Mouse (Mus musculus) megakaryocyte, embryonic 14.5 days (primary cell): ENCODE measurements around the gene Sergef. TPM values are rescaled to one million over a fixed set of nuclear protein-coding genes. Genes with fewer than 3 reads are reported as not detected.

Experiments
- H3K27me3 ChIP-seq: replicated peaks from 2 replicates; pipeline ENCODE3; 2012; ENCODE audit warnings: inconsistent platforms
- H3K36me3 ChIP-seq: replicated peaks from 2 replicates; pipeline ENCODE3; 2012; ENCODE audit warnings: low read length, inconsistent platforms, mixed read lengths
- H3K4me1 ChIP-seq: 2 replicates; pipeline ENCODE4 v1.6.1; 2012; ENCODE audit warnings: inconsistent platforms
- H3K4me3 ChIP-seq: replicated peaks from 2 replicates; pipeline ENCODE3; 2012; ENCODE audit warnings: moderate library complexity, mild to moderate bottlenecking, inconsistent platforms
- H3K9me3 ChIP-seq: 2 replicates; pipeline ENCODE4 v1.6.1; 2012; ENCODE audit warnings: inconsistent platforms
- FLI1 ChIP-seq: IDR thresholded peaks from 2 replicates; pipeline ENCODE4 v1.6.1; 2012; ENCODE audit warnings: low read length, inconsistent platforms, mixed read lengths
- GATA1 ChIP-seq: IDR thresholded peaks from 3 replicates; pipeline ENCODE4 v1.6.1; 2012; ENCODE audit warnings: mixed read lengths, low read length, inconsistent platforms, borderline replicate concordance
- polyA plus RNA-seq: library from polyadenylated mRNA; stranded (reverse); fragments of >175 nt; gene quantifications from 2 replicates; pipeline ENCODE4 v1.2.3, GENCODE M21; 2012; ENCODE audit warnings: low replicate concordance; ENCODE audit not compliant: insufficient read depth

Gene Sergef
- polyA plus RNA-seq, 1 experiment: 2.4 TPM

GRCm38 (mm10) chr7:46469542-46469941, 170.1 kb downstream of the Sergef start:
- Histone ChIP-seq H3K4me1 (peaks cover 40% of the 10 kb centered on the region), H3K9me3 (no peaks in the 10 kb centered on the region), H3K4me3 (no peak overlapping the region), H3K36me3 (no peaks in the 10 kb centered on the region), H3K27me3 (peaks cover 26% of the 10 kb centered on the region)
- TF ChIP-seq FLI1 (no peak), GATA1 (no peak)

DNA sequence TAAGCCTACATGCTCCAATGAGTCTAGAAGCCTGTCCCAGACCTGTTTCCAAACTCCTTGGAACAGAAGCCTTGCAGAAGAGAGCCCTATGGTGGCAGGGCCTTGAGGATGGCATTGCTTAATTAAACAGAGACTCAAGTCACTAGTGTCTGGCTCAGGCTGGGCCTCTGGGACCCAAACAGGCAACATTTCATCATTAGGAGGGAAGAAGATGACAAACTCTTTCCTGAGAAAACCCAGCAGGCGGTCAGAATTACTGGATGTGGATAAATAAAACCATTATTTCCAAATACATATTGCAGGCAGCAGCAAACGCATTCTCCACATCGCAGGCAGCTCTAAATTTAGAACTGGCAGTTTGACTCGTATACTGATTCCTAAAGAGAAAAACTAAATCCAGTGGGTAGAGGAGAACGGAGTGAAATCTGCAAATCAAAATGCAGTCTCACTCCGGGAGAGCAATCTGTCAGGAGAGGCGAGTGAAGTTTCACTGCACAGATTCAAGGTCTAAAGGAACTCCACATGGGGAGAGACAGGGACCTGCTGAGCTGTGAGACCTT, 173.1 kb downstream of the Sergef start:
- Histone ChIP-seq H3K27me3 (peaks cover 33% of the 10 kb centered on the region), H3K9me3 (no peaks in the 10 kb centered on the region), H3K4me1 (peaks cover 50% of the 10 kb centered on the region), H3K4me3 (no peak overlapping the region), H3K36me3 (no peaks in the 10 kb centered on the region)
- no peak for TF ChIP-seq GATA1
- no peak for TF ChIP-seq FLI1

DNA sequence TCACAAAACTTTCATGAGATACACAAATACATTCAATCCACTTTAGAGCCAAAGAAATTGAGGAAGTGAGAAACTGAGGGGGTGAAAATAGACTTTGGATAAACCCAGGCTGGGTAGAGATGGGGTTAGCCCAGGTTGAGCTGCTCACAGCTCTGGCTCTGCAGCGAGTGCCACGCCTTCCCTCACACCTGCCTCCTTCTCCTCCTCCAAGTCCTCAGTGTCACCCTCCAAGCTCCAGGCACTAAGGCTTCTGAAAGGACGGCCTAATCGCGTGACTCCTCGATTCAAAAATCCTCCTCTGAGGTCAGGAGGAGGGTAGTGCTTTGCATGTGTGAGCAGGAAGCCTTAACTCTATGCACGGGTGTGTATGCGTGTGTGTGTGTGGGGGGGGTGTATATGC, 176.5 kb downstream of the Sergef start:
- no peaks in the 10 kb centered on the region for H3K36me3 ChIP-seq
- TF ChIP-seq GATA1 (no peak), FLI1 (no peak)
- H3K9me3 ChIP-seq: peaks cover 14% of the 10 kb centered on the region

DNA sequence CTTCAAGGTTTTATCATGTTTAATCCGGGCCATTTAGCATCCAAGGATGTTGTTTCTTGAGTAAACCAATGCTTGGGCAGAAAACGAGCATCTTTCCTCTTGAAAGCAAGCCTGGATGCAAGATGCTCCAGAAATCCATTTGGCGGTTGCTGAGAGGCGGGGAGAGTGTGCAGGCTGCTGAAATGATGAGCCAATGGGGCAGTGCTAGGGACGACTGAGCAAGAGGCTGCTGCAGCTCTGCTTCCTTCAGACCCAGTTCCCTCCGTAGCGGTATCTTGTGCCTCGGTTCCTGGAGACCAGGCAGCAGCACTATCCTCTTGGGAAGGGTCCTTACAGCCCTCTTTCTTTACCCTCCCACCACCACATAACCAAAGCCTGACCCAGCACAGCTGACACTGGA, 177.3 kb downstream of the Sergef start:
- peaks cover 15% of the 10 kb centered on the region for H3K9me3 ChIP-seq
- H3K36me3 ChIP-seq: no peaks in the 10 kb centered on the region
- H3K27me3 ChIP-seq: peaks cover 51% of the 10 kb centered on the region
- H3K4me1 ChIP-seq: peaks cover 46% of the 10 kb centered on the region
- TF ChIP-seq GATA1: no peak
- TF ChIP-seq FLI1: no peak
- H3K4me3 ChIP-seq: no peak overlapping the region

More for the DNA sequence above, 176.5 kb downstream of the Sergef start:
- no peak overlapping the region for H3K4me3 ChIP-seq
- peaks cover 49% of the 10 kb centered on the region for H3K27me3 ChIP-seq
- peaks cover 46% of the 10 kb centered on the region for H3K4me1 ChIP-seq

DNA sequence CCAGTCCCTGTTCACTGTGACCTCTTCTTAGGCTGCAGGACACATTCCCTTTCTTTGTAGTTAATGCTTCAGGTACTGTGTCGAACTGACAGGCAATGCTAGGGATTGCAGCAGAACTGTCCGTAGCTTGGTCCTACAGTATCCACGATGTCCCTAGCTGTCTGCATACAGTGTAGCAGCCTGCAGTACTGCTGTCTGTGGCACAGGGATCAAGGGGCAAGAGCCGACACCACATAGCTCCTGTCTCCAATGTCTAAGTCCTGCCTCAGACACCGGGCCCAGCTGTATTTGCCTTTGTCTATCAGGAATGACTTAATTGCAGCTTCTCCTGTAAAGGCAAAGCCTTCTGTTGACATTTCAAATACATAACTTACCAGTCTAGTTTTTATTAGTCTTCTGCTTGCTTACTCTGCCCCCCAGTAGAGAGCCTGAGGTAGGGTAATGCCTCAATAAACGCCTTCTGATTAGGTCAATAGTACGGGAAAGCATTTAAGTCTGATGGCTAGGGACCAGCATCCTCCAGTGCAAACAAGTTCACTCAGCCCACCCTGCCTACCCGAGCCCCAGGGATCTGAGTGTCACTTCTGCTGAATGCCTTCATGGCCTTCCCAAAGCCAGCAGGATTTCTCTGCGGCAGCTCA, 179.9 kb downstream of the Sergef start:
- Histone ChIP-seq H3K4me1 (peaks cover 39% of the 10 kb centered on the region), H3K4me3 (no peak overlapping the region), H3K36me3 (no peaks in the 10 kb centered on the region), H3K27me3 (peaks cover 42% of the 10 kb centered on the region), H3K9me3 (peaks cover 26% of the 10 kb centered on the region)
- TF ChIP-seq FLI1 (no peak), GATA1 (no peak)

DNA sequence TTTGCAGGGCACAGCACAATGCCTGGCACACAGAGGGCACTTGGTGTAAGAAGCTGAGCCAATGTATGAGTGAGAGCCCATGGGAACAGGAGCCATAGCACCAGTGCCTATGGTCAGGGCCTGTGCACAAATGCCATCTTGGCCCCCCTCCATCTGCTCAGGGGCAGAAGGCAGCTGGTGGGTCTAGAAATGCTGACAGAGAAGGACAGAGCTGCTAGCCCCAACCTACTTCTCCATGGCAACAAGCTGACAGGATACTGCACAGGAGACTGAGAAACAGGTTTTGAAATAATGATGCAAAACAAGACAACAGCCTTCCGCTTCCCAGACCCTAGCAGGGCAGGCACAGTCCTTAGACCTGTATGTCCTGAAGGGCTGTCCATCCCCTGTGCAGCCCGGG, 180.4 kb downstream of the Sergef start:
- H3K9me3 ChIP-seq: peaks cover 26% of the 10 kb centered on the region
- TF ChIP-seq FLI1: no peak
- TF ChIP-seq GATA1: no peak
- H3K4me1 ChIP-seq: peaks cover 34% of the 10 kb centered on the region
- H3K36me3 ChIP-seq: no peaks in the 10 kb centered on the region
- H3K4me3 ChIP-seq: no peak overlapping the region
- peaks cover 42% of the 10 kb centered on the region for H3K27me3 ChIP-seq

GRCm38 (mm10) chr7:46457889-46458288, 181.7 kb downstream of the Sergef start:
- H3K36me3 ChIP-seq: no peaks in the 10 kb centered on the region
- H3K27me3 ChIP-seq: peaks cover 50% of the 10 kb centered on the region
- H3K4me1 ChIP-seq: peaks cover 37% of the 10 kb centered on the region
- TF ChIP-seq GATA1: no peak
- TF ChIP-seq FLI1: no peak
- peaks cover 26% of the 10 kb centered on the region for H3K9me3 ChIP-seq
- H3K4me3 ChIP-seq: no peak overlapping the region

- Histone ChIP-seq H3K9me3 (peaks cover 12% of the 10 kb centered on the region), H3K36me3 (no peaks in the 10 kb centered on the region), H3K4me3 (no peak overlapping the region), H3K4me1 (peaks cover 22% of the 10 kb centered on the region), H3K27me3 (peaks cover 32% of the 10 kb centered on the region)
- TF ChIP-seq FLI1 (no peak), GATA1 (no peak)
Observed at GRCm38 (mm10) chr7:46453930-46454679, 185.5 kb downstream of the Sergef start.

DNA sequence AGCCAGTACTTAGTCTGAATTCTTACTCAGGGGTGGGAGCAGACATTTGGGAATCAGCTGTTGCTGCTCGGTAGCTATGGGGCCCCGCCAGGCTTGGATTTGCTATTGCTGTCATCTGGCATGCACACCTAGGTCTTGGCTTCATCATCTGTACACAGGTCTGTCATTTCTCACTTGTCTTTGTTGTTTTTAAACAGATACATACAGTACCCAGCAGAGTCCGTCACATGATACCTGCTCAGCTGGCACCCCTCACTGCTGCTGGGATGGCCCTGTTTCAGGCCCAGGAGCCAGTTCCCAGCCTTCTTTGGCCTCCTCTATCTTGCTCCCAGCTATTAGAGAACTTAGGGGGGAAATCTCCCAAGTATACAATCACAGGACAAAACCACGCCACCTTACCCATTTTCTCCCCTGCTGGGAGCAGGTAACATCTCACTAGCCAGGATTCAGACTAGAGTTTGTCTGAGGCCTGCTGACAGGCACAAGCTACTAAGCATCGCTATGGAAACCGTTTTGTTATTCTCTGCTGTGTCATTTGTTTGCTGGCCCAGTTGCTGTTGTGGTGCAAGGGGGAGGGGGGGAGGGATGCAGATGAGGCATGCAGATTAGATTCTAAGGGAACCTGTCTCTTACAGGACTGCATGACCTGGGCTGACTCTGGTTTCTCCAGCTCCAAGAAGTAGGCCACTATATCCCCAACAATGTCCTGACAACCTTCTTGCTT, 190.5 kb downstream of the Sergef start:
- H3K36me3 ChIP-seq: no peaks in the 10 kb centered on the region
- peaks cover 11% of the 10 kb centered on the region for H3K27me3 ChIP-seq
- no peak overlapping the region for H3K4me3 ChIP-seq
- no peak for TF ChIP-seq FLI1
- H3K9me3 ChIP-seq: no peaks in the 10 kb centered on the region
- H3K4me1 ChIP-seq: peaks cover 70% of the 10 kb centered on the region

DNA sequence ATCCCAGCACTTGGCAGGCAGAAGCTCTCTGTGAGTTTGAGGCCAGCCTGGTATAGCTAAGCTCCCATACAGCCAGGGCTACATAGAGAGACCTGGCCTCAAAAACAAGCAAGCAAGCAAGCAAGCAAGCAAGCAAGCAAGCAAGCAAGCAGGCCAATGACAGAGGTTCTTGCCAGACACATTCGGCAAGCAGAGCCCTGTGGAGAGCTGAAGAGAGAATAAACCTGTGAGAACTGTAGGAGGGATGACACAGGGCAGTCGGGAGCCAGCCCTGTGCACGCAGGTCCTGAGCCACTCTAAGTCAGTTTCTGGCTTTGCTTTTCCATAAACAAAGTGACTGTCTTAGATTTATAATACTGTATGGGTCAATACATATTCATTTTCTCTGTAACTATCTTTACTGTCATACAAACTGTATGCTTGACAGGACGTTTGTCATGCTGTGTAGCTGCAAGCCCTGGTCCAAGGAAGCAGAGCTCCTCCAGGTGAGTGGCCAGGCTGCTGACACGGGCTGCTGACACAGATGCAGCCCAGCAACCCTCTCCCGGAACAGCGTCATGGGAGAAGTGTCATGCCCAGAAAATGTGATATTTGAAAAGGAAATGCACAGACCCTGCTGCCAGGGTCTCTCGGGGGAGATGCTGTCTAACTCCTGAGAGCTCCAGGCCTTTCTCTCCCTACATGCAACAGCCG, 192.0 kb downstream of the Sergef start:
- no peak for TF ChIP-seq FLI1
- no peak for TF ChIP-seq GATA1
- H3K4me1 ChIP-seq: peaks cover 74% of the 10 kb centered on the region
- peaks cover 7% of the 10 kb centered on the region for H3K36me3 ChIP-seq
- H3K9me3 ChIP-seq: no peaks in the 10 kb centered on the region
- H3K27me3 ChIP-seq: no peaks in the 10 kb centered on the region
- H3K4me3 ChIP-seq: no peak overlapping the region
